Mouse (Mus musculus) 416B (cell line): Measurements from ENCODE around the gene Lrrfip1.

Source experiments
- DNase-seq: peaks from one replicate; pipeline ENCODE4 v3.0.0; 2011; ENCODE audit warnings: low read depth

Gene Lrrfip1

DNA sequence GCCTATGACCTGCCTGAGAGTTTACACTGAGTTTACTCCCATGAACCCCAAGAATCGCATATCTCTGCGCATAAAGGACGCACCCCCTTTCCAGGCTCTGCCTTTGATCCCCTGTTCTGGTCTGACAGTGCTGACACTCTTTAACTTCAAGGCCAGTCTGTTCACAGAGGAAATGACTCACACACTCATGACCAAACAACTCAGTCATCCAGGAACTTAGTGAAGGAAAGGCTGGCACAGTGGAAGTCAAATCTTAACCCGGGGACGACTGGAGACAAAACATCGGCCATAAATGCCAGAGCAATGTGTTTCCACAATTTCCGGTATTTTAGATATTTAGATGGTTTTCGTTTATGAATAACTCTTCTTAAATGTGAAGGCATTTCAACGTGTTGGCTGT is 25.4 kb downstream of the Lrrfip1 start:
- DNase-seq, result peak; percentile 97

DNA sequence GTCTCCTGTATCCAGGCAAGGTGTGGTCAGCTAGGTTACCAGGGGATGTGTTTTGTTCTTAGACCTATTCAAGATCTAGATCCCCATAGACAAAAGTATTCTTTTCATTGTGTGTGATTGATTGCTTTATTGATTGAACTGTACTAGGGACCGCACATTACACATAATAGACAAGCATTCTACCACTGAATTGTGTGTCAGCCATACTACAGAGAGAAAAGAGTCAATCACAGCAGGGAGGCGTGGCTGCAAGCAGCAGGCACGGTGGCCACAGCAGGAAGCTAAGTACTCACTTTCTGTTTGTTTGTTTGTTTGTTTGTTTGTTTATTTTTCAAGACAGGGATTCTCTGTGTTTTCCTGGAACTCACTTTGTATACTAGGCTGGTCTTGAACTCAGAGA is 25.9 kb downstream of the Lrrfip1 start:
- DNase-seq, result no peak

DNA sequence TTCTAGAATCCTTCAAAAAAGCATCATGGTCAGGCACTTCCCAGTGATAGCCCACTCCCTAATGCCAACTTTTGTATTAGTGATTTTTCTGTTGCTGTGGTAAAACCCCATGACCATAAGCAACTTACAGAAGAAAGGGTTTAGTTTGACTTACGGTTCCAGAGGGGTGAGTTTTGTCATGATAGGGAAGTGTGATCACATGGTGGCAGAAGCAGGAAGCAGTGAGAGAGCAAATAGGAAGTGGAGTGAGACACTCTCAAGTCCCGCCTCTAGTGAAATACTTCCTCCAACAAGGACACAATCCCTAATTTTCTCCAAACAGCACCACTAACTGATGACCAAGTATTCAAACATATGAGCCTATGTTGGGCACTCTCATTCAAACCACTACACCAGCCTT is 28.4 kb downstream of the Lrrfip1 start:
- no peak for DNase-seq

DNA sequence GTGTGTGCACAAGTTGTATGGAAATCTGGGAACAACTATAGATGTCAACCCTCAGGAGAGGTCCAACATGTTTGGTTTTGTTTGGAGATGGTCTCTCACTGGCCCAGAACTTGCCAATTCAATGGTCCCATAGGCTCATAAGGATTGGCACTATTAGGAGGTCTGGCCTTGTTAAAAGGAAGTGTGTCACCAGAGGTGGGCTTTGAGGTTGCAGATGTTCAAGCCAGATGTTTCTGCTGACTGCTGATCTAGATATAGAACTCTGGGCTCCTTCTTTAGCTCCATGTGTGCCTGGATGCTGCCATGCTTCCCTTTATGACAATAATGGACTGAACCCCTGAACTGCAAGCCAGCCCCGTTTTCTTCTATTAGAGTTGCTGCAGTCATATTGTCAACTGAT is 31.8 kb downstream of the Lrrfip1 start:
- peak; percentile 54 for DNase-seq

DNA sequence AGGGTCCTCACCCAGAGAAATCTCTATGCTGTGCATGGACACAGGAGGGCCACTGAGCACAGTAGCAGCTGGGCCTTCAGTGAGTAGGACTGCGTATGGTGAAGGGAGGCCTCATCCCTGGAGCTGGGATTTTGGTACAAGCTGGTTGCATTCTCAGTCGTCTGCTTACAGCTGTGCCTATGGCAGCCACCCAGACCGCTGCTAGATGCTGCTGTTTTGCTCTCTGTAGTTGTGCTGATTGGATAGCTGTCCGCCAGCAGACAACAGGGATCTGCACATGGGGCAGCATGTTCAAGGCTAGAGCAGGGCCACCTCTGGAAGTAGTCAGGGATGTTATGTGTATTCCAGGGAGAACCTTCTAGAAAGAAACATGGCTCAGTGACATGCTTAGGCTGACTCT is 33.0 kb downstream of the Lrrfip1 start:
- DNase-seq, result no peak

DNA sequence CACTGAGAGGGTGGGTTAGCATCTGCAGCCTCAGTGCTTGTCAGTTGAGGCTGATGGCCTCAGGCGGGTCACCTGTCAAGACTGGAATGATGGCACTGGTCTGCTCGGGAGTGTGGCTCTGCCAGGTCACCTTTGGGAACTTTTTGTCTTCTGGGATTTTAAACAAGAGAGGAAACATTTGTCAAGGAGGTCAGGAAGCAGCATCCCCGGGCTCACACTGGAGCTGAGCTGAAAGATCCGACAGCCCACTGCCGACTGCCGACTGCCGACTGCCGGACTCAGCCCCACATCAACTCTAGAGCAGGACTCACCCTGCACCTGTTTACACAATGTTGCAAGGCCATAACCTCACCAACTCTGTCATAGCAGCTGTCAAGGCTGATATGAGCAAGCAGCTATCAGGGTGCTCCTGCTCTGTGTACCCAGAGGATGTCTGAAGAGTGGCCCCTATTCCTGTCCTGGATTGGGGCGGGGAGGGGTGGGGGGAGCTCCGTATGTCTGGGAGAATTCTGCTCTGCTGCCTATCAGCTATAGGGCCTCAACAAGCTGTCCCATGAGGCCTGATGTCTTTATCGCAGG is 33.9 kb downstream of the Lrrfip1 start:
- DNase-seq, result no peak

DNA sequence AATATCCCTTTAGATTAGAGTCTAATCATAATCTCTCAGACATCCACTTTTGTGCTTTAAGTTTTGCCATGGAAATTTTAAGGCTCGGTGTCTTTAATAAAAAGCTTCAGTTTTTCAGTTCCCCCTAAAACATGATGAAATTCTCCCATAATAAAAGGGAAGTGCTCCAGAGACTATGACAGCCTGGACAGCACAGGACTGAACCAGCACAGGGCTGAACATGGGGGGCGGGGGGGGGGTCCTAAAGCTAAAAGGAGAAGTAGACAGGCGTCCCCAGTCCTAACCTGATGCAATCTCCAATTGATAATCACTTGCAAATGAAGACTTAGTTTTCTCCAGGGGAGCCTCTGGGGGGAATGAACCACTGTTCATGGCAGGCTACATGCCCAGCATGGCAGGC is 36.0 kb downstream of the Lrrfip1 start:
- peak; percentile 79 for DNase-seq

DNA sequence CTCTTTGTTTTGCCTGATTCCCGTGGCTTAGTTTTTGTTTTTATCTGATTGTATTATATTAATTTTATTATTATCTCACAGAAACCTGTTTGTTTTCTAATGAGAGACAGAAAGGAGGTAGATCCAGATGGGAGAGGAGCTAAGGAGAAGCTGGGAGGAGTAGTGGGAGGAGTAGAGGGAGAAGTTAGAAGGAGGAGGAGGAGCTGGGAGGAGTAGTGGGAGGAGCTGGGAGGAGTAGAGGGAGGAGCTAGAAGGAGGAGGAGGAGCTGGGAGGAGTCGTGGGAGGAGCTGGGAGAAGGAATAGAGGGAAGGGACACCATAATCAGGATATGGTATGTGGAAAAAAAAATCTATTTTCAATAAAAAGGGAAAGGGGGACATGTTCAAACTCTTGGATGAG is 36.7 kb downstream of the Lrrfip1 start:
- no peak for DNase-seq

DNA sequence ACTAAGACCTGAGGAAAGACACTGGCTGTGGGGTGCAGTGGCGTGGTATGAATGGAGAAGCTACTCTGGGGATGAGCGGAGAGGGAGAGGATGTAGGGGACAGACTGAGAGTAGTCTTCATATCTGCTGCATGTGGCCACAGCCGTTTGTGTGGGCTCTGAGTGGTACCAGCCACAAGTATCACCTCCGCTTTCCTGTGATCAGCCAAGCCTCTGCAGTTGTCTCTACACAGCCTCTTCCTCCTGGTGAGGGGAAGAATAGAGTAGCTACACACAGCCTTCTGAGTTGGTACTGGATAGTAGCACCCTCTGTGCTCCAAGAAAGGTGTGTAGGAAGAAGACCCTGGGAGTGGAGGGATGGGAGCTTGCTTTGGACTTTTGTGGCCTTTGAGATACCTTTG is 38.7 kb downstream of the Lrrfip1 start:
- peak; percentile 67 for DNase-seq

DNA sequence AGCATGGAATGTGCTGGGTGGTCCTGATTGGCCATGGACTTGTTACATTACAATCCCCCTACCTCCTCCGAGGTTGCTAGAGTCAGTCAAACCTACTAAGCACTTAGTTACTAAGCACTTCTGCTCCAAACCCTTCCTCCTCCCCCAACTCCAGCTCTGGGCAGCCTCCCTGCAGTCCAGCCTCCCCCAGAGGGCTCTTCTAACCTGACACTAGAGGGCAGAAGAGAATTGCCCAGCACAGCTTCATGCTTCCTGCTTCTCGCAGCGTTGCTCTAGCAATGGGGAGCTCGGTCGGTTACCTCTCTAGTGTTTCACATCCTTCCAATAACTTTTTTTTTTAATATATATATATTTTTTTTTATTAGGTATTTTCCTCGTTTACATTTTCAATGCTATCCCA is 39.5 kb downstream of the Lrrfip1 start:
- DNase-seq, result peak; percentile 91

DNA sequence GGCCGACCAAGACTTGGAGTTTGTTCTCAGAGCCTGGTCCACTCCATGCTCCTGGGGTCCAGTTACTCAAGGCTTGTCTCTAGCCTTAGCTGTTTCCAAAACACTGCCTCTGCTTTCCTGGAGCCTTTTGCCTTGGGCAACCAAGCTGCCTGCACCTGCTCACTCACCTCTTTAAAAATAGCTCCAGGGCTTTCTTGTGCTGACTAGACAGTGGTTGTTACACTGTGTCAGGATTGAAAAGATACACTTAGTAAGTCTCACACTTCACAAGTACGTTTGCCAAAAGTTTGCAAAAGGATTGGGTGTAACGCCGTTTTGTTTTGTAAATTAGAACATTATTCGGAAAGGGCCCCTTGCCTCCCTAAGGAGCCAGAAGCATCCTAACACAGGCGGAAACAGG is 40.0 kb downstream of the Lrrfip1 start:
- DNase-seq, result no peak

DNA sequence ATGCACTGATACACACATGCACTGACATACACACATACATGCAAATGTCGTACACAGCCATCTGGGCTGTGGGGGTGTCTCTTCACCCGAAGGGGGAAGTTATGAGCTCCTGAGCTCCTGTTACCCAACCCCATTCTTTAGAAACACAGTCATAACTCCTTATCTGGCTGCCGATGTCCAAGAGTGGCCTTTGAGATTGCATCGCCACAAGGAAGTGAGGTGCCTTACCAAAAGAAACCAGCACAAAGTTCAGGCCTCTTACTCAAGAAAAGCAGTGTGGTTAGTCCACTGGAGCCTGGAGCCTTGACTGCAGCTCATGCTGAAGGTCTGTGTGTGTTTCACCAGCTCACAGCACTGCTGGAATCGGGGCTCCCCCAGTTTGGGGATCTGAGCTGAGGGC is 43.1 kb downstream of the Lrrfip1 start:
- DNase-seq, result peak; percentile 95

DNA sequence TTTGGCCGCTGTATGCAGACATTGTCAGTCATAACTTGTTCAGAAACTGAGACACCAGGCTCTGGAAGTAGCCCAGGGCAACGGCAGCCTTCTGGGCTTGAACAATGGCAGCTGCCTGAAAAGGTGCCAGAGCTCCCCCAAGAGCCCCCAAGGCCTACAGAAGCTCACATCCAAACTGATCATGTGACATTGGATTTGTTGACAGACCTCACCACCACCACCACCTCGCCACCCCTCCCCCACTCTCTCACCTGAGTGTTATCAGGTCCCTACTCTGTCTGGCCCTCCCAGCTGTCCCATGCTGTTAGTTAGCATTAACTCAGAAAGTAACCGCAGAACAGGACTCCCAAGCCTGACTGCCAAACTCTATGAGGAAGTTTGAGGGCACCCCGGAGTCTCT is 44.7 kb downstream of the Lrrfip1 start:
- DNase-seq, result no peak

DNA sequence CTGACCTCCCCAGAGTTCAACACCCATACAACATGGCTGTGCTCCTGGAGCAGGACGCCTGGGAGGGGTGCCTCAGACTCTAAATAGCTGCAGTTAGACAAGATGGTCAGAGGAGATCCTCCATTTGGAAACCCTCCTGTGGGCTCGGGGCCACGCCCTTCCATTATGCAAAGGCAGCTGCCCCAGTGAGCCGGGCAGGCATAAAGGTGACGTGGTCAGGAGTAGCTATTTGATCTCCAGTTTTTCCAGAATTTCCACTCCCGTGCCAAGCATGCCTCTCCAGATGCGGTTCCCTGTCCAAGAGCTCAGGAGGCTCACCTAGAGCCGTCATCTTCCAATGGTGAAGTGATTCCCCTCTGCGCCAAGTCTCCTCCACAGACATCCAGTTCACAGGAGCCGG is 45.6 kb downstream of the Lrrfip1 start:
- no peak for DNase-seq

DNA sequence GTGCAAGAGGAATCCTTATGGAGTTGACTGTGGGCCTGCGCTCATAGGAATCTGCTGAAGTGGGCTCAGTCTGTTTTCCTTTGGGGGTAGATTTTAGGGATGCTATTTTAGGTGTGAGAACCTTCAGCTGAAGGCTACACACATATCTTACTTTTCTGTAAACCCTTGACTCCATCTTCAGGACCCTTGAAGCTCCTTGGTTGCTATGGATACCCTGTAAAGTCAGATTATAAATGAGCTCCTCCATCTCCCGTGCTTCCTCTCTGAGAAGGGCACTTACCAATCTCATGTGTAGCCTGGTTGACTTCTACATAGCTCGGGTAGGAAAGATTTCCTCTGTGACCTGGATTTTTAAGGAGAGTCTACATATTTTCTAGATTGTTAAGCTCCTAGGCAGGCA is 46.1 kb downstream of the Lrrfip1 start:
- DNase-seq, result no peak

DNA sequence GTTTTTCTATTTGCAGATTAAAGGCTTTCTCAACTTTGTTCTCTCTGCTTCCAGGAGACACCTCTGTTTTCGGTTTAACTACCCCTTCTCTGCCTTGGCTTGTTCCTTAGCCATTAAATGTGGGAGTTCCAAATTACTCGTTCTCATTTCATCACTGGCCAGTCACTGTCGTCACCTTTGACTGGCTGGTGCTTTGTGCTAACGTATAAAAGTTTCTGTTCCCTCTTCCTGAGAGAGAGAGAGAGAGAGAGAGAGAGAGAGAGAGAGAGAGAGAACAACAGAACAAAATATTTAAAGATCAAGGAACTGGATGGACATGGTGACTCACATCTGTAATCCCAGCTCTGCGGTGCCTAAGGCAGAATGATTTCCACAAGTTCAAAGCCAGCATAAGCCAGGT is 47.7 kb downstream of the Lrrfip1 start:
- DNase-seq, result no peak

DNA sequence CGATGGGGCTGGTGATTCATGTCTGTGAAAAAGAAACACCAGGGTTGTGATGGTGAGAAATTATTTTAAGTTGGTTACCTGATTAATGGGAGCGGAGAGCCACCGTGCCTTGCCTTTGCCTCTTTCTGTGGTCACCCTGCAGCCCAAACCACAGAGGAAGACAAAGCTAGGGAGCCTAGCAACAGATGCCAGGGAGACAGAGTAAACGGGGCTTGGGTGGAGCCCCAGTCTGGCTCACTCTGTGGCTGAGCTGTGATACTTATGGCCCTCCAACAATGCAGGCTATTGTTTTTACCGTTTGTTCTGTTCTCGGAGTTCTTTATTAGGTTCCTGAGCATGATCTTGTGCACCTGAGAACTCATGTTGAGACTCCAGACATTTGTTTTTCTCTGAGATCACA is 50.8 kb downstream of the Lrrfip1 start:
- DNase-seq, result peak; percentile 73

DNA sequence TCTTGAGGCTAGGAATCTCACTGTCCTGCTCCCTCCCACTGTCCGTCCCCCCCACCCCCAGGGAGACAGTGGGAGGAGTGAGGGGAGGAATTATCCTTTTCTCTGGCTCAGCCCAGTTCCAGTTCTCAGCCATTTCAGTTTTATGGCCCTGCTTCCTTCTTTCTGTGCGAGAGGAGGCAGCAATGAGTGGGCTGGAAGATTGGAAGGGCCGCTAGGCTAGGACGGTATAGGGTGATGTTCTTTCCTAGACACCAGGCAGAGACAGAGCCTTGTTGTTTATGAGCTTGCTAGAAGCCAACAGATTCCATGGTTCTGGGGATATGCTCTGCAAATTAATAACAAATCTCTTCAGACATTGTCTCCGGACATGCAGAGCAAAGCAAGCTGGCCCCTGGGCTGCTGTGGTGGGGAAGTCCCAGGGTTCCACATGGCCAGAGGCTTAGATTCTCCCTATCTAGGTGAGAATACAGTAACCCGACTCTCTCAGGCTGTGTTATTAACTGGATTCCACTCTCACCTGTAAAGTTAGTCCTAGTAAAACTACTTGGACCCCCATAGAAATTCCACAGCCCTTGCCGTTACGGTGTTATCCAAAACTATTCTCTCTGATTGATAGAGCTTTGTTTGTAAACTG is 53.0 kb downstream of the Lrrfip1 start:
- no peak for DNase-seq

DNA sequence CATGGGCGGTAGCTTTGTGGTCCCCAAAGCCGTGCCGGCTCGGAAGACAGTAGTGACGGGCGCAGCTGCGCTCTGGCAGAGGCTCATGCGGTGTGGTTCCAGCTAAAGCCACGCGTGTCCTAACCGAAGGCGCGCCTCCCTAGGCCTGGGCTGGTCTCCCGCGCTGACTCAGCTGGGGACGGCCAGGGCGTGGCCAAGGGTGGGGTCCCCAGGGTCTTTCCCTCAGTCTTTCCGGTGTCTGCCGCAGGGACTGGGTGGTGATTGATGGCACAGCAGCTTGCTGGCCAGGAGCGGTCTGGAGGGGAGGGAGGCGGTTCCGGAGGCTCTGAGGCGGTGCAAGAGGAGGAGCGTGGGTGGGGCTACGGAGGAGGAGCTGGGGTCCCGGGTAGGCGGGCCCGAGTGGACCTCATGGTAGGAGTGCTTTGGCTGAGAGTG is 54.2 kb downstream of the Lrrfip1 start:
- peak; percentile 98 for DNase-seq

DNA sequence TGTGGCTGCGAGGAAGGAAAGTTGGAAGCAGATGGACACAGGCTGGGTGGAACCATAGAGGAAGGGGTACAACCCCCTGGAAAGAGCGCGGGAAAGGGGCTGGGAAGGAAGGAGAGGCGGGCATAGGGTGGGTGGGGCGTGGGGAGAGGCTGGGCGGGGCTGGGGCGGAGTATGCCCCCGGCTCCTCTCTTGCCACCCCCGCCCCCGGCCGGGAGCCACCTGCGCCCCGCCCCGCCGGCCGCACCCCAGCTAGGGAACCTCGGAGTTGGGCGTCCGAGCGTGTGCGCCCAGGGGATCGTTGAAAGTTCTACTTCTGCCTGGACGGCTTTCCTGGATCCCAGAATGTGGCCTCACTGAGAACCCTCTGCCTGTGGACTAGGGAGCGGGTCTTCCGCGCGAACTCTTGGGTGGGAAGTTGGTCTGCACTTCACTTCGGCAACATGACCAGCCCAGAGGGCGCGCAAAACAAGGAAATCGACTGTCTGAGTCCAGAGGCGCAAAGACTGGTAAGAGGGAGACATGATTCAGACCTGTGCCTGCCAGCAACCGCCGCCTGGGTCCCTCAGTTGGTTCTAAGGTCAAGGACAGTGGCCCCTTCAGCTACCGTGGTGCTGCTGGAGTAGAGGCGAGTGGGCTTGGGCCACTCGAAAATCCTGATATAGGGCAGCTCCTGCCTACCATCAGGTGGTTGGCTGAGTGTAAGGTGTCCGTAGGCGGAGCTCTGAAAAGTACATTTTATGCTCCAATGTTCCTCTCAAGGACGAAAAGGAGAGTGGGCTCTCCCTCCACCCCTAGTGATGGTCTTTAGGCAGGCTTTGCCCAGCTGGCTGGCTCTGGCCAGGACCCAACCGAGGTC is 54.9 kb downstream of the Lrrfip1 start:
- DNase-seq, result peak; percentile 88

DNA sequence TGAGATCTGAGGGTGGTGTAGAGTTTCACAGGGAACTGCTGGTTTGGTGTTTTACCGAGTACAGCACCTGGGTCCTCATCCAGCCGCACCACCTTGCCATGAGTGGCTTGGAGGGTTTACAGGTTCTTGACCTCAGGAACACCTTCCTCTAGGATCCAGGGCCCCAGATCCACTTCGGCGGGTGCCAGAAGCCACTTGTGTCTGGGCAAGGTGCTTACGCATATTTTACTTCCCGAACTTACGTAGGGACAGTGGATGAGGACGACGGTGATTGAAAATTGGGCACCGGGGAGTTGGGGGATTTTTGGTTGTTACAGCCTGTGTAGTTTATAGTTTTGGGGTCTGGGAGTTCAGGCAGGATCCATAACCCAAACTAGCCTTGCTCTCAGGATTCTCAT is 55.5 kb downstream of the Lrrfip1 start:
- no peak for DNase-seq

DNA sequence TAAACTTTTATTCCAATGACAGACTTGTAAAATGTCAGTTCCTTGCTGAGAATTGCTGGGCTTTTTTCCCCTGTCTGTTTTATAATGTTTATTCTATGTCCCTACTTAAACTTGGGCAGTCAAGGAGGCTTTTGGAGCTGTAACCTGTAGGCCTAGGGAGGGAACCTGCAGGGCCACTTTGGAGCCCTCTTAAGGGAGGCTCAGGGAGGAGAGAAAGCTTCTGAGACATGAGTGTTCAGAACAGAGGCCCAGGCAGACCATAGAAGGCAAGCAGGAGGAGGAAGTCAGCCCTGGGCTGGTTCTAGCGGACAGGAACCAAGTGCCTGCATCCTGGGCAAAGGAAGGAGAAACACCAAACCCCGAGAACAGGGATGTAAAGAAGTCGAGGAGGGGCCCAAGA is 56.3 kb downstream of the Lrrfip1 start:
- peak; percentile 50 for DNase-seq

DNA sequence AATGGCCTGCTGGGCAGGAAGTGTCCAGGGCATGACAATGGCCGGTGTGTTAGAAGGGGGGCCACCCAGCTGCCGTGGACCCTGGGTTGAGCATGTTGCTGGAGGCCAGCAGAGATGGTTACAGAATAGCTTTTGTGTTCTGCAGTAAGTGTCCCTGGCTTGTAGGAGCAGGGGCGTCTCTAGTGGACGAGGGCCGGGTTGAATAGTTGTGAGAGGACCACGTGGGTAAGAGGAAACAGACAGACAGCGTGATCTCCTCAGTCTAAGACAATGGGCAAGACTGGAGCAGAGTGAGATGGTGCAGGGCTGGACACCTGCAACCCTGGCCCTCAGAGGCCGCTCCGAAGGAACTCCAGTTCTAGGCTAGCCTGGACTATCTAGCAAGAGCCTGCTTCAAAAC is 57.2 kb downstream of the Lrrfip1 start:
- DNase-seq, result no peak
